Mouse (Mus musculus) cortical plate, adult 2 months (tissue): Measurements from ENCODE around the gene Nmnat2. TPM values are rescaled to one million over a fixed set of nuclear protein-coding genes. Genes with fewer than 3 reads are reported as not detected.
A peak's percentile ranks its signal among the peaks of the same experiment; 100 is the strongest.

Source experiments
- H3K27ac ChIP-seq: fragments of 200-500 bp; 2 replicates; pipeline ENCODE4 v1.5.1; 2012; ENCODE audit warnings: low read length, control low read depth, inconsistent platforms; ENCODE audit not compliant: insufficient read depth
- H3K4me1 ChIP-seq: fragments of 200-500 bp; 2 replicates; pipeline ENCODE4 v1.6.1; 2011; ENCODE audit warnings: low read length; ENCODE audit not compliant: control insufficient read depth, insufficient read depth
- H3K4me3 ChIP-seq: fragments of 200-500 bp; 2 replicates; pipeline ENCODE4 v1.5.1; 2011; ENCODE audit warnings: mild to moderate bottlenecking, low read length, control low read depth; ENCODE audit not compliant: insufficient read depth
- CTCF ChIP-seq: fragments of 200-500 bp; IDR thresholded peaks from 2 replicates; pipeline ENCODE4 v1.5.1; 2011; ENCODE audit warnings: mild to moderate bottlenecking, control low read depth, low read length; ENCODE audit not compliant: insufficient read depth; ENCODE audit errors: extremely low read depth
- POLR2A ChIP-seq: fragments of 200-500 bp; IDR thresholded peaks from 2 replicates; pipeline ENCODE4 v1.6.1; 2011; ENCODE audit warnings: mild to moderate bottlenecking, low read length, control low read depth; ENCODE audit not compliant: insufficient read depth; ENCODE audit errors: extremely low read depth
- polyA plus RNA-seq: library from polyadenylated mRNA; depleted of rRNA; stranded (reverse); fragments of >200 nt; gene quantifications from 2 replicates; pipeline ENCODE4 v1.2.3, GENCODE M21; 2012

The Nmnat2 gene
- polyA plus RNA-seq, 1 experiment = 84.2 TPM

DNA sequence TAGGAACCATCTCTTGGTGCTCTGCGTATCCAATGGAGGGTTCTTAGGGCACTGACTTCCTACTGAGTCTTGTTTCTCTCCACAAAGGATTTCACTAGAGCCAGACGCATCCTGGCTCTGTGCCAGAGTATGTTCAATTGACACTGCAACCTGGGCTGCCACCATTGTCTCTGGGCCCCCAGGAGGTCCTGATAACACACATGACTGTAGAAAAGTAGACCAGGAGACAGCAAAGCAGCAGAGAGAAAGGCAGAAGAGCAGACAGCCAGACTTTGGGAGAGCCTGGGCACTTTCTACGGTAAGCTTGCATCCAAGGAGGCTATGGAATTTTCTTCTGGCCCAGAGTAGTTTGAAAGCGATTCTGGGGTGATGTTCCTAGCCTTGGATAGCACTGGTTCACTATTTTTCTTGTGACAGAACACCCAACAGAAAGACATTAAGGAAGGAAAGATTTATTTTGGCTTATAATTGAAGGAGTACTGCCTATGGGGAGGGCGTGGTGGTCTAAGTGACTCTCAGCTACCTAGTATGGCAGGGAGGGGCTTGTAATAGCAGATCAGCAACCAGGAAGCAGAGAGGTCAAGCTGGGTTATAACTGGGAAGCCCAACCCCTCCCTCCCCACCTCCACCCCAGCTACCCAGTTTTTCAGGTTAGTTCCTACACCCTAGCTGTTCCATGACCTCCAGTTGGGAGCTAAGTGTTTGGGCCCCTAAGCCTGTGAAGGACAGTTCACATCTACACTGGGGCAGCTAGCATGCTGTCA is 78.5 kb downstream of the Nmnat2 start:
- TF ChIP-seq CTCF = no peak
- TF ChIP-seq POLR2A = no peak
- H3K27ac ChIP-seq = no peak overlapping the region
- no peak overlapping the region for H3K4me3 ChIP-seq
- H3K4me1 ChIP-seq = peaks cover 3% of the 10 kb centered on the region; the same call in 1 of the 2 replicates

DNA sequence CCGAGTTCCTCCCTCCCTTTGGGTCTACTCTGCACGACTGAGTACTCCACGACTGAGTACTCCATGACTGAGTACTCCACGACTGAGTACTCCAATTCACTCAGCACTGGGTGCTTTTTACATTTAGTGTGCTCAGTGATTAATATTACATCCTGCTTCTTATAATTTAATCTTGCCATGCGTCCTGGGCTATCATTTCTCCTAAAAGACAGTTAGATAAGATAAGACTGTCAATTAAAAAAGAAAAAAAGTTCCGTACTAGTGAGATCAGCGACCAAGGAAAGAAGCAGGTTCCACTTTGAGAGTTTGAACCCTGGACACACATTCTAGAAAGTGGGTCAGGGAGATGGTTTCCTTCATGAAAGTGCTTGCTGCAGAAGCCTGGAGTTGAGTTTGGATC is 79.3 kb downstream of the Nmnat2 start:
- Histone ChIP-seq H3K4me1 (peaks cover 3% of the 10 kb centered on the region; the same call in 1 of the 2 replicates), H3K4me3 (no peak overlapping the region), H3K27ac (no peak overlapping the region)
- TF ChIP-seq CTCF = no peak
- TF ChIP-seq POLR2A = no peak

DNA sequence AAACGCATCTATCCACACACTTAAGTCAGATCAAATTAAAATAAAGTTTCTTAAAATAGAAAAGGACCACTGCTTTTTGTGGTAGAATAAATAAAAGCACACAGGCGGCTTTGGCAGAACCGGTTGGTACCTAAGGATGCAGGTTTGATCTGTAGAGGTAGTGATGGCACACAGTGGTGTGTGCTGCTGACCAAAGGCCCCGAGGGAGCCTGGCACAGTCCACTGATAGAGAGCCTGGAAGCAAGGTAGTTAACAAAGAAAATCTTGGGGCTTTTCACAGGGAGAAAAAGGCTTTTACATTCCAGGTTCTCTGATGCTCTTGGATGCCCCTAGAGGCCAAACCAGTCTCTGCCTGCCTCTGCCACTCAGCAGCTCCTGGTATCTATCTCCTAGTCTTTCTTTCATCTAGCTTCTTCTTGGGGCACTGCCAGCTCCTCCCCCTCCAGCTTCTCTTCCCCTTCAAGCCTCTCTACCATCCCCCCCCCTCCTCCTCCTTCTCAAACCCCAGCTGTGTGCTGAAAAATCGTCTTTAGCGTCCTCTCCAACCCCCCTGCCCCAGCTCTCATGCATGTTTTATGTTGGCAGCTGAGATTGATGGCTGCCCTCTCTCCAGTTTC is 80.6 kb downstream of the Nmnat2 start:
- Histone ChIP-seq H3K4me3 (no peak overlapping the region), H3K4me1 (peaks cover 4% of the 10 kb centered on the region; the same call in 1 of the 2 replicates), H3K27ac (no peak overlapping the region)
- TF ChIP-seq POLR2A (no peak), CTCF (peak; percentile 75)

DNA sequence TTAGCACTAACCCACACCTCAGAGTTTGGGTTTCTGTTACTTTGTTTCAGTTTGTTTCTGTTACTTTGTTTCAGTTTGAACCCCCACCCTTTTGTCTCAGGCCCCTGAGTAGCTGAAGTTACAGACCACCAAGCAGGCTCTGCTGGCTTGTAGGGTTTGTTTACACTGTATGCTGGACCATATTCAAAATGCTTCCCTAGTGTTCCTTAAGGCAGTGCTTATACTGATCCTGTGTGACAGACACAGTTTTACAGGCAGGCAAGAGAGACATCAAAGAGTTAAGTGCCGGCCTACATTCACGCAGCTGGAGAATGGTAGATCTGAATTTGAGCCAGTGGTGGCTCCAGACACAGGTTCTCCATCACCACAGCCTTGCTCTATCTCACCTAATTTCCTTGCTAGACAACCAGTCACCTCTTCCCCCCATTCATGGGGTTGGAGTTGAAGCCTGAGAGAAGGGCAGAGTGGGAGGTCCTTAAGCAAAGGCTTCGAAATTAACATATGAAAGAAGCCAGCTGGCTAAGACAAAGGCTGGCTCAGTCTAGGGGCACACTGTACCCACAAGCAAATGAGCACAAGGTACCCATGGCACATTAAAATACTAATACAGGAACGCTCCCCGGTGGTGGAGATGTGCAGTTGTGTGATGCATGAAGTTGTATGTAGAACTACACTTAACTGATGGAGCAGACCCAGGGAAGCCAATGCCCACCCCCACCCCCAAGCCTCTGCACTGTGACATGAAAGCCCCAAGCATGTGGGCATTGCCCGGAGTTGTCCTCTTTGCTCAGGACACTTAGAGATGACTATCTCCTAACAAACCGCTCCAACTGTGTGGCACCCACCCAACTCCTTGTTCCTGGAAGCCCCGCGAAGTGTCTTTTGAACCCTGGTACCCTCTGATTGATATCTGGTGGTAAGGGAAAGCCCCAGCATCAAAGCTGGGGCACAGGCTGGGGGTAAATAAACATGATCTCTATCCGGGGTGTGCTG is 82.9 kb downstream of the Nmnat2 start:
- Histone ChIP-seq H3K4me3 (no peak overlapping the region), H3K27ac (no peak overlapping the region), H3K4me1 (peaks cover 6% of the 10 kb centered on the region; the same call in 1 of the 2 replicates)
- TF ChIP-seq POLR2A = no peak

DNA sequence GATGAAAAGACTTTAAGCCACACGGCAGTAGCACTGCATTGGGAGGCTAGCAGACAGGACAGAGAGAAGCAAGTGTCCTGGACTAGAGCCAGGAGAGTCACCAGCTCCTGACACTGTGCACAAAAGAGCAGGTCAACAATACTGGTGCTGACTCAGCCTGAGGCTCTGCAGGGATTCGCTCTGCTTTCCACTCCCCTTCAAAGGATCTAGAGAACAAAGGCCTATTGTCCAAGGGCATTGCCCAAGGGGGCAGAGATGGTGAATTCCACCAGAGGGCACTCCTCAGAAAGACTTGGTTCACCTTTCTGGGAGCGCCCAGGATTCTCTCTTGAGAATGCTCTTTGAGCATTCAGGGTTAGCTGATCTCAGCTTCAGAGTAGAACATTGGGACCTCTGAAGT is 85.3 kb downstream of the Nmnat2 start:
- Histone ChIP-seq H3K4me1 (peaks cover 5% of the 10 kb centered on the region; the same call in 1 of the 2 replicates), H3K27ac (no peak overlapping the region), H3K4me3 (no peak overlapping the region)
- TF ChIP-seq CTCF (peak; percentile 23; the same call in 1 of the 2 replicates), POLR2A (no peak)

DNA sequence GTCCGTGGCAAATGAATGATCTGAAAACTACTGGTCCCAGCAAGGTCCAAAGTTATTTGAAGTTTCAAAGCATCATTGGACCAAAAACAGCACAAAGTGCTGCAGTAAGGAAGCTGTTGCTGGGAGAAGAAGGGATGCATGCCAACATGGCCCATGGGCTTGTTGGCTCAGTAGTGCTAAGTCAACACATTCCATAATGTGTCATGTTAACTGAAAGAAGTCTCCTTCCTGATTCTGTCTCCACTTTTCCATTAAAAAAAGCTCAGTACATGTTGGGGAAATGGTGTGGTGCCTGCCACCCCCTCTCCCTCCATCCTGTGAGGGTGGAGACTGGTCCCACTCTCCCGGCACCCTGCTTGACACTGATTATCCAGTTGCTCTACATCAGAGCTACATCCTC is 86.3 kb downstream of the Nmnat2 start:
- no peak overlapping the region for H3K27ac ChIP-seq
- TF ChIP-seq CTCF (no peak), POLR2A (no peak)
- peaks cover 3% of the 10 kb centered on the region; the same call in 1 of the 2 replicates for H3K4me1 ChIP-seq
- H3K4me3 ChIP-seq = no peak overlapping the region

DNA sequence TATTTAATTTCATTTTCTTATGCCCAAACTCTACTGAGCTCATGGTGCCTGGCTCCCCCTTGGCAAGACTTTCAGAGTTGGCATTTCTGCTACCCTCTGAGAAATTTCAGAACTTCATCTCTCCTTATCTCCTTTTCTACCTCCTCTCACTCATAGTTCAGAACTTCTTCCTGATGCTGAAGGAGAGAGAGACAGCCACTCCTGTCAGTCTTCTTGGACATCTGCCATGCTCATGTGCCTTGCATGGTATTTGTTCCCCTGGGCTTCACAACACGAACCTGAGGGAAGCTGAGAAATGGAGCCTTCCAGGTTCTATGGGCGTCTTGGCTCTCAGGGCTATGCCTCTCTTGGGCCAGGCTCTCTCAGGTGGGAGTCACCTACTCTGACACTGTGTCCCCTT is 87.5 kb downstream of the Nmnat2 start:
- no peak for TF ChIP-seq POLR2A
- no peak for TF ChIP-seq CTCF
- H3K4me1 ChIP-seq = peaks cover 3% of the 10 kb centered on the region; the same call in 1 of the 2 replicates
- no peak overlapping the region for H3K27ac ChIP-seq
- H3K4me3 ChIP-seq = no peak overlapping the region

DNA sequence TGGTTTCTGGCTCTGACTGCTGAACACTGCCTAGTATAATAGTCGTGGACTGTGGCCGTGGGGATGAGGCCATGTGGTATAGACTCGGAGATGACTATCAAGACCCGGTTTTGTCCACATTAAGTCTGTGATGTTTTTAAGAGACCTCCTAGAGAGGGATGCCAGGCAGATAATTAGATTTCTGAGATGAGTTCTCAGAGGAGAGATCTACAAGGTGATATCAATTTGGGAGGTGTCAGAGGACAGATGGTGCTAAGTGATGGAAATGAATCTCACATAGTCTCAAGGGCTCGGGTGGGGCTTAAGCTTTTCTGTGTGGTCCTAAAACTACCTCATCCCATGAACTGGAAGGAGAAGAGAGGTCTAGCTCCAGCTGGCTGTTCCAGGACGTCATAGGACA is 88.5 kb downstream of the Nmnat2 start:
- Histone ChIP-seq H3K4me1 (peaks cover 3% of the 10 kb centered on the region; the same call in 1 of the 2 replicates), H3K27ac (no peak overlapping the region), H3K4me3 (no peak overlapping the region)
- no peak for TF ChIP-seq CTCF
- TF ChIP-seq POLR2A = no peak

DNA sequence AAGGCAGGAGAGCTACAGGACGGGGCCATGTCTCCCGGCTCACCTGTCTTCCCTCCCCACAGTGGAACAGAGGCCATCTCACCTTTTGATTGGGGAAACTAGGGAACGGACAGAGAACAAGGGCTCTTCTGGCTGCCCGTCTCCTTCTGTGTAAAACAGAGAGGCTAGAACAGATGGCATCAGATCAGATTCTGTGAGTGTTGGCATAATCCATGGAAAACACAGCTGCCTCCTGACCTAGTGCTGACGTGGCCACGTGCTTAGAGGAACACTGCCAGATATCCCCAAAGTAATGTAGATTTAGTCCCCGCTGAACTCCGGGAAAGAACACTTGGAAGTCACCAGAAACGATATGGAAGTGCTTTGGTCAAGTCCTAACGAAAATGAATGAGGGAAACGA is 90.6 kb downstream of the Nmnat2 start:
- Histone ChIP-seq H3K4me3 (no peak overlapping the region), H3K27ac (no peak overlapping the region), H3K4me1 (peaks cover 3% of the 10 kb centered on the region; the same call in 1 of the 2 replicates)
- no peak for TF ChIP-seq POLR2A
